Mouse (Mus musculus): ENCODE results near the gene Tns1.

Gene Tns1

GRCm38 (mm10) chr1:73952598-73952997 lies 171.7 kb downstream of the Tns1 start:
- no peak for DNase-seq

DNA sequence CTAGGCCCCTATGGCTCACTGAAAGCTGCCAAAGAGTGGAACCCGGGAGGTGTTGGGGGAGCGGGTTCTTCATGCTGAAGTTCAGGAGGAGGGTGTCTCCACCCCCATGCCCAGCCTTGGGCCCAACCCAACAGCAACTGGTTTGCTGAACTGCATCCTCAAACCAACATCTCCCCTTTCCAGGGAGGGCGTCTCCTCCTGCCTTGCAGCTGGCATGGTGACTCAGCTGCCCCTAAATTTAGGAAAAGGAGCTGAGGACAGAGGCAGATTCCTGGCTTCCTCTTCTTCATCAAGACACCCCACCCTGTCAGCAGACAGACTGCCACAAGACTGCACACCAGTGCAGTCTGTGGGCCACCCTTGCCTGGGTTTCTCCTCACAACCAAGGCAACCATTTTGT lies 173.1 kb downstream of the Tns1 start:
- no peak for DNase-seq

- no peak for DNase-seq
These were observed 175.5 kb downstream of the Tns1 start for GRCm38 (mm10) chr1:73948757-73949156.

- DNase-seq, result no peak
These were observed 176.5 kb downstream of the Tns1 start for GRCm38 (mm10) chr1:73947525-73948304.

GRCm38 (mm10) chr1:73946701-73947100 lies 177.5 kb downstream of the Tns1 start:
- no peak for DNase-seq

GRCm38 (mm10) chr1:73944393-73944792 lies 179.9 kb downstream of the Tns1 start:
- no peak for DNase-seq

DNA sequence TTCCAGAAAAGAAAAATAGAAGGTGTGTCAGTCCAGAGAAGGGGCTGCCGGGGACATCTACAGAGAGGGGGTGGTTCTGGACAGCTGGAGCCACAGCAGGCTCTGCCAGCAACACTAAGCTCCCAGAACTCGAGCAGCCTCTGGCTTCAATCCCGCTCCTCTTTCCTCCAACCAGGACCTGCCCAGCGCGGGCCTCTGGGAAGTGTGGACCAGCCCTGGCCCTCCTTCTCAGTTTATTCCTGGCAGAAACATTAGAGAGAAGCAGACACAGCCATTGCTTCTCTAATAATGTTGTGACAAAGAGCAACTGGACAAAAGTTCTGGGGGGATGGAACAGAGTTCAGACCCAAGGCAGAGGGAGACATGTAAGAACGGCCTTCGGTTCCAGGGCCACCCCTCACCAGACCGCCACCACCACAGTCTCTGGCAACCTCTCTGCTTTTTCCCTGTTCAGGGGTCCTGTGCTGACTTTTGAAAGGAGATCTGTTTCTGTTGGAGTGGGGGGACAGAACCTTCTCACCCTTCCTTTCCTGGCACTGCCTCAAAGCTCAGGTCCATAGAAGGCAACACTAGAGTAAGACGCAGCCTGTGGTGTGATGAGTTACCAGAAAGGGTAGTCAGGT lies 180.5 kb downstream of the Tns1 start:
- DNase-seq, result peak; percentile 48

DNA sequence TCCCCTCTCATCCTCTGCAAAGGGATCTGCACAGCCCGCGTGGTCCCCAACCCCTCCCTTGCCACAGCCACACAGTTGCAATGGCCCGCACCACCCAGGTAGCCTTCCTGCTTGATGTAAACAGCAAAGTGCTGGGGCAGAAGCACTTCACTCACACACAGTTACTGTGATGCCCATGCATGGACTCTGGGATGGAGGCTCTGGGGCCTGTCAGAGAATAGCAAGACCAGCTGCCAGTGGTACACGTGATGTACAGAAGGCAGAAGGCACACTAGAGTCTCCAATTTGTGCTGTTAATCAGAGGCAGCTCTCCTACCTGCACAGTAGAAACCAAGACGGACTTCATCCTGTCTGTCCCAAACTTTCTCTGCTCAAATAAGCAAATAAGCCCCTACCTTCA lies 181.0 kb downstream of the Tns1 start:
- DNase-seq, result no peak

DNA sequence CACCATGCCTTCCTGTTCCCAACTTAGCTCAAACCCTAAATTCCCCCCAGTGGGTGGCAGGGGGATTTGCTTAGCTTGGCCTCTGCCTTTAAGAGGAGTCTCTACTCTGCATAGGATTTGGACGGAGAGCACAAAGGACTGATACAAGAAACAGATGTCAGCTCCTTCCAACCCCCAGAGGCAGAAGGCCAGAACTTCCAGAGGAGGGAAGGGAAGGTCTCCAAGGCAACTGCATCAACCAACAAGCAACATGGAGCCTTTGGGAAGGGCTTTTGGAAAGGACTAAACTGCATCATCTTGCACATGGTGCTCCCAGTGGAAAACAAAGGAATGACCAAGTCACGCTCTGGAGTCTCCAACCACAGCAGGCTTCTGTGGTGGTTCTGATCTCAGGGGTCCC lies 182.0 kb downstream of the Tns1 start:
- DNase-seq, result no peak

DNA sequence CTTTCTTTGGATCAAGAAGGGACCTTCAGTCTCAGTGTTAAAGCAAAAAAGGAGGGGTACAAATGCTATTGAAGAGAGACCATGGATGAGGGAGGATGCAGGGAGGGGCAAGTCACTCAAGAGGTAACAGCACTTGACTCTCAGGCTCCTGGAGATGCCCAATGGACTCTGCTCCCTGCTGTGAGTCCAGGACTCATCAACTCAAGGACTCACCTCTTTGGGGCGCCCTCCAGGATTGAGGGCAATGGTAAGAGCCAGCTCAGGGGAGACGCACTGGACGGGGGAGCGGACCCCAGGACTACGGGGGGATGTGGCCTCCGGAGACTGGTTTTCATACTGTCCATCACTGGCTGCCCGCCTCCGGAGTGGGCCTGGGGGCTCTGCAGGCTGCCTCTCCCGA lies 182.6 kb downstream of the Tns1 start:
- no peak for DNase-seq

GRCm38 (mm10) chr1:73940491-73941204 lies 183.6 kb downstream of the Tns1 start:
- DNase-seq, result no peak

GRCm38 (mm10) chr1:73938597-73938996 lies 185.7 kb downstream of the Tns1 start:
- DNase-seq, result no peak

DNA sequence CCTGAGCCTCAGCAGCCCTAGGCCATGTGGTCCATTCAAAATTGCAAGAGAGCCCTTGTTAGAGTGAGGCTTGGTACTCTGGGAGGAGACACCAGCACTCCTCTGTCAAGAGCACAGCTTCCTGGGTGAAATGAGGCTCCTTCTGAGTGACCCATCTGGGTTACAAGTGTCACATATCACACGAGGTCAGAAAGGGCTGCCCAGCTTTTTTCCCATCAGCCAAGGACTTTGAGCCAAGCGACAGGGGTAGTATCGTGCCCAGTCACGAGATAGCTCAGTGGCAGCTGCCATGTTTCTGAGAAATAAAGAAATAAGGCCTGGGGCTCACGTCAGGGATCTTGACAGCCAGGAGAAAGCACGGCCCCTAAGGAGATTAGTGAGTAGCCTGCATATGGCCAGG lies 186.4 kb downstream of the Tns1 start:
- DNase-seq, result no peak

- DNase-seq, result no peak
These were observed 187.7 kb downstream of the Tns1 start for GRCm38 (mm10) chr1:73936537-73936936.

GRCm38 (mm10) chr1:73935442-73936080 lies 188.7 kb downstream of the Tns1 start:
- no peak for DNase-seq

DNA sequence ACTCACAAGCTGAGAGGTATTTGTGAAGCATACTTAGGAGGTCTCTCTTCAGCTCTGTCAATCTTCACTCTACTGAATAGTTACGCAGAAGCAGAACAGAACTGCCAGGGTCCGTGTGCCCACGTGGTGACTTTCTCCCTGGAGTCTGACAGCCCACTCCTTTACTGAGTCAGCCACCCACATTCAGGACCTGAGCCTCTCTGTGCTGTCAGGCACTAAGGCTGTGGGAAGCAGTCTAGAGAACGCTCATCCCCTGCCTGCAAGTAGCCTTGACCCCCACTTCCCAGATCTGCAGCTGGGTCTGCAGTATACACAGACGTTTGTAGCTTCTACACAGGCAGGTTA lies 191.1 kb downstream of the Tns1 start:
- no peak for DNase-seq

- no peak for DNase-seq
These were observed 191.7 kb downstream of the Tns1 start for GRCm38 (mm10) chr1:73932421-73933145.

- no peak for DNase-seq
These were observed 192.4 kb downstream of the Tns1 start for GRCm38 (mm10) chr1:73931851-73932250.

DNA sequence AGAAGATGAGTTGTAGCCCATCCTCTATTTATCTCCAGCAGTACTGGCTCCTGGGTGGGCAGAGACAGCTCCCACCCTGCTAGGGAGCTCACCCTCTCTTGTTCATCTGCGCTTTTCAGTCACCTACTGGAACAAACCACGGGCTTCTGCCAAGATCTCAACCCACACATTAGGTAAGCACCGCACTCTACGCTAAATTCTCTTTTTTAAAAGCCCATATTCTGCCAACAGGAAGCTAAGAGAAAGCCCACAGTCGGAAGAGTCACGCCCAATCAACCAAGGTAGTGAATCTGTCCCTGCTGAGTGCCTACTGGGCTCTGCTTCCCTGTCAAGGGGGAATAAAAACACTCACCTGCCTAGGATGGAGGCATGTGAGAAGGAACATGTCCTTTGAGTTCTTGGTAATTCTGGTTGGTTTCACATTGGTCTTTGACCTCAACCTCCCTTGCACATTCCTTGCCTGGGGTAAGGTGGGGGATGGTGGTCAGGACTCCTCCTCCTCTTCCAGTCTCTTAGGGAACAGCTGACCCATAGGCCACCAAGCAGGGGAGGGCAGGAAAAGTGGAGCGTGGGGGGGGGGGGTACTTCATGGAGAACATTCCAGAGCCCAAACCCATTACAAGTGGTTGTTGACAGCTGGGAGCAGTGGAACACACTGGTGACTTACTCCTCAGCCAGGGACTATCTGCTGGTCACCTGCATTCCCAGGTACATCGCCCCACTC lies 193.7 kb downstream of the Tns1 start:
- no peak for DNase-seq

- no peak for DNase-seq
These were observed 194.3 kb downstream of the Tns1 start for GRCm38 (mm10) chr1:73929952-73930329.

- no peak for DNase-seq
These were observed 194.9 kb downstream of the Tns1 start for GRCm38 (mm10) chr1:73929211-73929951.

- no peak for DNase-seq
These were observed 195.9 kb downstream of the Tns1 start for GRCm38 (mm10) chr1:73928385-73928784.

All from right cerebral cortex, postnatal 14 days (tissue).